Mouse (Mus musculus) urinary bladder, postnatal 4 days (tissue): ENCODE data around the gene Ggt7.
"Not testable (repeated sequence)": the region's sequence is repeated elsewhere in the genome, so short reads cannot be mapped to it uniquely, and the experiment has no call there.

Experiments used
- DNase-seq, 2 experiments: peaks; one replicate each; pipeline ENCODE4 v3.0.0; 2021 to 2022; ENCODE audit warnings: low spot score in 2 of 2

The Ggt7 gene

GRCm38 (mm10) chr2:155517455-155518423 is at the start of gene Ggt7, which contains the start of gene Acss2:
Gene Ggt7 (minus strand): TSS chr2:155518237.
Gene Acss2 (plus strand): TSS chr2:155517948.
- DNase-seq, result peak; percentile 96 to 97

GRCm38 (mm10) chr2:155567751-155568150 is 49.7 kb upstream of the Ggt7 start:
- DNase-seq, result no peak

GRCm38 (mm10) chr2:155562934-155563333 is 44.9 kb upstream of the Ggt7 start:
- no peak for DNase-seq

GRCm38 (mm10) chr2:155562209-155562608 is 44.2 kb upstream of the Ggt7 start:
- no peak for DNase-seq

- DNase-seq, result no peak
These were observed 36.5 kb upstream of the Ggt7 start for GRCm38 (mm10) chr2:155554426-155554985.

- DNase-seq, result no peak
These were observed 34.9 kb upstream of the Ggt7 start for GRCm38 (mm10) chr2:155552949-155553354.

- no peak for DNase-seq
These were observed 34.3 kb upstream of the Ggt7 start for GRCm38 (mm10) chr2:155552336-155552735.

- no peak for DNase-seq
These were observed 28.9 kb upstream of the Ggt7 start for GRCm38 (mm10) chr2:155546955-155547354.

GRCm38 (mm10) chr2:155540822-155541458 is 22.9 kb upstream of the Ggt7 start:
- no peak for DNase-seq

- DNase-seq, result no peak
These were observed 21.7 kb upstream of the Ggt7 start for GRCm38 (mm10) chr2:155539696-155540095.

GRCm38 (mm10) chr2:155538463-155539057 is 20.5 kb upstream of the Ggt7 start:
- DNase-seq, result not testable (repeated sequence)

GRCm38 (mm10) chr2:155537761-155538462 is 19.9 kb upstream of the Ggt7 start:
- no peak for DNase-seq

GRCm38 (mm10) chr2:155536292-155536691 is 18.3 kb upstream of the Ggt7 start:
- no peak for DNase-seq

GRCm38 (mm10) chr2:155527367-155527766 is 9.3 kb upstream of the Ggt7 start:
- DNase-seq, result no peak

GRCm38 (mm10) chr2:155524378-155524777 is 6.3 kb upstream of the Ggt7 start:
- DNase-seq, result no peak

GRCm38 (mm10) chr2:155523706-155524105 is 5.7 kb upstream of the Ggt7 start:
- no peak for DNase-seq

GRCm38 (mm10) chr2:155518531-155519270 is 664 bp upstream of the Ggt7 start:
- no peak for DNase-seq

GRCm38 (mm10) chr2:155515941-155516340 is 2.1 kb downstream of the Ggt7 start:
- DNase-seq, result no peak

GRCm38 (mm10) chr2:155514666-155515065 is 3.4 kb downstream of the Ggt7 start:
- DNase-seq, result peak; percentile 55 to 69

- DNase-seq, result no peak
These were observed 4.5 kb downstream of the Ggt7 start for GRCm38 (mm10) chr2:155513543-155513942.

GRCm38 (mm10) chr2:155512479-155512878 is 5.6 kb downstream of the Ggt7 start:
- DNase-seq, result no peak
